Mouse (Mus musculus): ENCODE data around the gene Hgfac. TPM values are rescaled to one million over a fixed set of nuclear protein-coding genes. Genes with fewer than 3 reads are reported as not detected.

Hgfac gene
- total RNA-seq (2021), result under 1 TPM; 0.49 to 0.72 TPM

- intact Hi-C loops (cut with DNase I), result loop anchor here (10.0 kb wide), 1 partner anchor 377 kb away; the partner anchor contains the start of genes Grk4 and Nop14
- DNase-seq, result no peak
These were observed at the start of gene Hgfac for GRCm38 (mm10) chr5:35041268-35041829. Hgfac (plus strand) TSS chr5:35041509.

- DNase-seq, result no peak
- intact Hi-C loops (cut with DNase I), result no loop called here
These were observed 42.6 kb upstream of the Hgfac start for GRCm38 (mm10) chr5:34998754-34999153.

- intact Hi-C loops (cut with DNase I), result no loop called here
- no peak for DNase-seq
These were observed 42.0 kb upstream of the Hgfac start for GRCm38 (mm10) chr5:34999281-34999680.

GRCm38 (mm10) chr5:35000323-35000722 lies 41.0 kb upstream of the Hgfac start:
- intact Hi-C loops (cut with DNase I), result no loop called here
- DNase-seq, result no peak

- intact Hi-C loops (cut with DNase I), result no loop called here
- DNase-seq, result no peak
These were observed 40.2 kb upstream of the Hgfac start for GRCm38 (mm10) chr5:35001144-35001543.

GRCm38 (mm10) chr5:35003611-35004162 lies 37.6 kb upstream of the Hgfac start:
- intact Hi-C loops (cut with DNase I), result no loop called here
- no peak for DNase-seq

- intact Hi-C loops (cut with DNase I), result no loop called here
- no peak for DNase-seq
These were observed 36.5 kb upstream of the Hgfac start for GRCm38 (mm10) chr5:35004769-35005168.

GRCm38 (mm10) chr5:35005659-35006058 lies 35.6 kb upstream of the Hgfac start:
- DNase-seq, result no peak
- intact Hi-C loops (cut with DNase I), result no loop called here

- intact Hi-C loops (cut with DNase I), result no loop called here
- no peak for DNase-seq
These were observed 34.7 kb upstream of the Hgfac start for GRCm38 (mm10) chr5:35006599-35006998.

- DNase-seq, result peak in 1 of 2 experiments; percentile 37
- intact Hi-C loops (cut with DNase I), result no loop called here
These were observed 32.1 kb upstream of the Hgfac start for GRCm38 (mm10) chr5:35009163-35009562.

- DNase-seq, result peak; percentile 34 to 49
- intact Hi-C loops (cut with DNase I), result no loop called here
These were observed 30.7 kb upstream of the Hgfac start for GRCm38 (mm10) chr5:35010656-35011055.

- no peak for DNase-seq
- intact Hi-C loops (cut with DNase I), result no loop called here
These were observed 30.0 kb upstream of the Hgfac start for GRCm38 (mm10) chr5:35011156-35011923.

GRCm38 (mm10) chr5:35014036-35014435 lies 27.3 kb upstream of the Hgfac start:
- no peak for DNase-seq

GRCm38 (mm10) chr5:35019673-35020300 lies 21.5 kb upstream of the Hgfac start:
- intact Hi-C loops (cut with DNase I), result no loop called here
- no peak for DNase-seq

More at GRCm38 (mm10) chr5:35014036-35014435, 27.3 kb upstream of the Hgfac start:
- intact Hi-C loops (cut with DNase I), result no loop called here

- DNase-seq, result no peak
- intact Hi-C loops (cut with DNase I), result no loop called here
These were observed 20.7 kb upstream of the Hgfac start for GRCm38 (mm10) chr5:35020410-35021241.

- intact Hi-C loops (cut with DNase I), result loop anchor here (1.0 kb wide), 2 partner anchors 39 to 109 kb away; no protein-coding TSS in a partner anchor
- DNase-seq, result peak; percentile 71 to 73
These were observed 16.3 kb upstream of the Hgfac start for GRCm38 (mm10) chr5:35024975-35025374.

- DNase-seq, result no peak
- intact Hi-C loops (cut with DNase I), result no loop called here
These were observed 12.0 kb upstream of the Hgfac start for GRCm38 (mm10) chr5:35029303-35029702.

GRCm38 (mm10) chr5:35029755-35030154 lies 11.6 kb upstream of the Hgfac start:
- intact Hi-C loops (cut with DNase I), result no loop called here
- DNase-seq, result no peak

- intact Hi-C loops (cut with DNase I), result no loop called here
- DNase-seq, result no peak
These were observed 8.2 kb upstream of the Hgfac start for GRCm38 (mm10) chr5:35033068-35033467.

- intact Hi-C loops (cut with DNase I), result no loop called here
- DNase-seq, result no peak
These were observed 7.7 kb upstream of the Hgfac start for GRCm38 (mm10) chr5:35033619-35034018.

All from heart, postnatal 36 days (tissue).